Mouse (Mus musculus): ENCODE results near the gene Gm20817. TPM values are rescaled to one million over a fixed set of nuclear protein-coding genes. Genes with fewer than 3 reads are reported as not detected.
"Not testable (repeated sequence)": the region's sequence is repeated elsewhere in the genome, so short reads cannot be mapped to it uniquely, and the experiment has no call there.

The Gm20817 gene
- total RNA-seq (2022): not detected

GRCm38 (mm10) chrY:68832628-68833027, at the start of gene Gm20817:
Gm20817 (minus strand) TSS chrY:68832728.
- not testable (repeated sequence) for DNase-seq

Data from adrenal gland, adult 8-10 months (tissue).